Mouse (Mus musculus) stomach, postnatal 0 days (tissue): ENCODE results near the gene Hsd17b1.

Source experiments
- CTCF ChIP-seq: IDR thresholded peaks from 2 replicates; pipeline ENCODE4 v1.5.1; 2016; ENCODE audit warnings: antibody characterized with exemption, low read depth, mild to moderate bottlenecking, moderate library complexity
- EP300 ChIP-seq: optimal IDR thresholded peaks from 2 replicates; pipeline ENCODE3; 2016; ENCODE audit warnings: antibody characterized with exemption

- no peak; the same call in 1 of the 2 replicates for TF ChIP-seq CTCF
- no peak for TF ChIP-seq EP300
These were observed 8.6 kb upstream of the Hsd17b1 start, which contains the start of gene Naglu for GRCm38 (mm10) chr11:101069391-101070188.
